Mouse (Mus musculus) lung, embryonic 16.5 days (tissue): Measurements from ENCODE around the gene Gpkow. TPM values are rescaled to one million over a fixed set of nuclear protein-coding genes. Genes with fewer than 3 reads are reported as not detected.
A peak's percentile ranks its signal among the peaks of the same experiment; 100 is the strongest.
"Not testable (repeated sequence)": the region's sequence is repeated elsewhere in the genome, so short reads cannot be mapped to it uniquely, and the experiment has no call there.

Source experiments
- ATAC-seq: fragments of 200-750 bp; cut with Nextera tagmentation; 2 replicates; pipeline ENCODE4 v1.8.0; 2017; ENCODE audit warnings: low read depth, mild to moderate bottlenecking, moderate library complexity
- H3K27ac ChIP-seq: fragments of 300-500 bp; sonication (generic); 2 replicates; pipeline ENCODE4 v1.5.1; 2014; ENCODE audit warnings: mild to moderate bottlenecking, control low read depth, low read length
- H3K27me3 ChIP-seq: fragments of 300-500 bp; sonication (generic); 2 replicates; pipeline ENCODE4 v1.6.1; 2014; ENCODE audit warnings: low read depth, low read length, mixed read lengths; ENCODE audit not compliant: control insufficient read depth, insufficient read depth
- H3K36me3 ChIP-seq: fragments of 300-500 bp; sonication (generic); 2 replicates; pipeline ENCODE4 v1.6.1; 2014; ENCODE audit warnings: low read length; ENCODE audit not compliant: control insufficient read depth, insufficient read depth
- H3K4me1 ChIP-seq: fragments of 300-500 bp; sonication (generic); replicated peaks from 2 replicates; pipeline ENCODE4 v1.6.1; 2014; ENCODE audit warnings: low read length, mixed read lengths; ENCODE audit not compliant: control insufficient read depth, insufficient read depth
- H3K4me2 ChIP-seq: fragments of 300-500 bp; sonication (generic); 2 replicates; pipeline ENCODE4 v1.6.1; 2014; ENCODE audit warnings: low read depth, low read length, control low read depth
- H3K4me3 ChIP-seq: fragments of 300-500 bp; sonication (generic); 2 replicates; pipeline ENCODE4 v1.5.1; 2014; ENCODE audit warnings: mild to moderate bottlenecking, low read length, control low read depth
- H3K9ac ChIP-seq: fragments of 300-500 bp; sonication (generic); 2 replicates; pipeline ENCODE4 v1.6.1; 2014; ENCODE audit warnings: low read length, control low read depth
- H3K9me3 ChIP-seq: fragments of 300-500 bp; sonication (generic); 2 replicates; pipeline ENCODE4 v1.6.1; 2016; ENCODE audit warnings: low read length; ENCODE audit not compliant: control insufficient read depth
- WGBS: fragments of 180-500 bp; shearing (Covaris S2); extraction: QIAGEN DNeasy Blood & Tissue Kit; methylation state at CpG from one replicate; pipeline ENCODE4 v1.1.7; 2014; 5-methylcytosine and 5-hydroxymethylcytosine counted together
- polyA plus RNA-seq: library from polyadenylated mRNA; unstranded; fragments of >200 nt; fragmentation: Nextera tagmentation; extraction: Ambion mirVana; gene quantifications from 2 replicates; pipeline ENCODE4 v1.2.1, GENCODE M21; 2015

Gene Gpkow
- polyA plus RNA-seq, 1 experiment from 2014 or later, result 51.8 TPM

DNA sequence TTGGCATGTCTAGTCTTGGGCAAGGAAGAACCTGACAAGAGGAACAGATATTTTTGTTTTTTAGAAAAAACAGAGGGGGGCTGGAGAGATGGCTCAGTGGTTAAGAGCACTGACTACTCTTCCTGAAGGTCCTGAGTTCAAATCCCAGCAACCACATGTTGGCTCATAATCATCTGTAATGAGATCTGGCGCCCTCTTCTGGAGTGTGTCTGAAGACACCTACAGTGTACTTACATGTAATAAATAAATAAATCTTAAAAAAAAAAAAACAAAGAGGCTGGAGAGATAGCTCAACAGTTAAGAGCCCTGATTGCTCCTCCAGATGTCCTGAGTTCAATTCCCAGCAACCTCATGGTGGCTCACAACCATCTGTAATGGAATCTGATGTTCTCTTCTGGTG is 19.1 kb downstream of the Gpkow start:
- not testable (repeated sequence) for H3K4me1 ChIP-seq, H3K9ac ChIP-seq, H3K27ac ChIP-seq, H3K4me3 ChIP-seq, H3K36me3 ChIP-seq, H3K27me3 ChIP-seq, H3K9me3 ChIP-seq, H3K4me2 ChIP-seq, ATAC-seq
- WGBS, result 41% methylated on average over 1 of the region's 1 CpGs

DNA sequence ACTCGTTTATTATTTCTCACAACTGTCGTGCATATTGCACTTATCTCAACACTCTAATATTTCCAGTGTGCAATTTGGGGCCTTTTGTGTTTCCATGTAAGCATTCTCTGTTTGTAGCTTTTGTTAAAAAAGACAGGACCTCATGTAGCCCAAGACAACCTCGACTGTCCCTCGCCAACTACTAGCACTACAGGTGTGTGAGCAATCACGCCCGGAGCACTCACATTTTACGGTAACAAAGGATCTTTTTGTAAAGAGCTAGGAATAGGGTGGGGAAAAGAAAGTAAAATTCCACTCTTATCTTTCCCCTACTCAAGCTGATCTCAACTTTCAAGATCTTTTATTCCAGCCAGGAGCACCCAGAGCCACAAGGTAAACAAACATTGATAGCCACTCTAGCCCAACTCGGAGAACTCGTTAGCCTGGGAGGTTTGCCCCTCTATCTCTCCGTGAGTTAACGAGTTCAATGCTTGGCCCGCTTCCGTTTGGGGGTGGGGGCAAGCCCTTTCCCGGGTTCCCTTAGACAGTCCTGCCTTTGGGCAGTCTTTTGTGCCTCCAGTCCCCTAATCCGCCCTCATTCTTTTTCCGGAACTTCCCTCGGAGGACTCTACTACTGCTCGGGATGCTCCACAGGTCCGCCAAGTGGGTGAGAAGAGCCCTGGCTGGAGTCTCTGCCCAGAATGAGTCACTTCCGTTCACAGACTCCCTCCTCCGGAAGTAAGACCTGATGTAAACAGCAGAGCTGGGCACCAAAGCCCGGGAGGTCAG is 24.8 kb downstream of the Gpkow start, which contains the start of gene Gm45208:
Gene Gm45208, plus strand, starts transcription at position 732 of the 768 bp plus-strand sequence.
- Histone ChIP-seq H3K27ac (peak within 1 kb of the TSS; percentile 98), H3K4me3 (peak within 1 kb of the TSS; percentile 66), H3K27me3 (no peaks in the 10 kb centered on the region), H3K4me2 (peak within 1 kb of the TSS; percentile 47), H3K4me1 (0 out of 2 replicates have a peak, but pooled peaks cover 3% of the 10 kb centered on the region), H3K36me3 (peaks cover 5% of the 10 kb centered on the region), H3K9ac (peak within 1 kb of the TSS; percentile 76), H3K9me3 (no peaks in the 10 kb centered on the region)
- peak; percentile 91 for ATAC-seq
- WGBS, result 13% methylated on average over 22 of the region's 22 CpGs

DNA sequence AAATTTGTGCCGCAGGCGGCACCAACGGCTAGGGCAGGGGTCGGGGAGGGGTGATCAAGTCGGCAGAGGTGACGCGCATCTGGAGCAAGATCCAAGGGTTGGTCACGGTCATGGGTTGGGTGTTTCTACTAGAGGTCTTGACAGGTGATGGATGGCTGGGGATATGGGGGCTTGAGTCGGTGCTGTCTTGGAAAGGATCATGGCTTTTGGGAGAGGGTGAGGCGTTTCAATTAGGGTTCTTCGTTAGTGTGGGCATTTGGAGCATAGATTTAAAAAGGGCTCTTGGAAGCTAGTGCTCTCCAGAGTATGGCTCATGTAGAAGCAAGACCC is 25.3 kb downstream of the Gpkow start:
- peaks cover 5% of the 10 kb centered on the region for H3K36me3 ChIP-seq
- H3K4me3 ChIP-seq, result peak overlapping the region; percentile 66
- WGBS, result 12% methylated on average over 11 of the region's 11 CpGs
- H3K27me3 ChIP-seq, result no peaks in the 10 kb centered on the region
- H3K27ac ChIP-seq, result peak overlapping the region; percentile 98
- H3K9me3 ChIP-seq, result no peaks in the 10 kb centered on the region
- no peak for ATAC-seq
- H3K4me1 ChIP-seq, result 0 out of 2 replicates have a peak, but pooled peaks cover 3% of the 10 kb centered on the region
- H3K4me2 ChIP-seq, result peak overlapping the region; percentile 47
- H3K9ac ChIP-seq, result peak overlapping the region; percentile 76

GRCm38 (mm10) chrX:7722691-7723090 is 25.8 kb downstream of the Gpkow start:
- H3K9ac ChIP-seq, result peak overlapping the region; percentile 76
- WGBS, result 12% methylated on average over 4 of the region's 4 CpGs
- 0 out of 2 replicates have a peak, but pooled peaks cover 3% of the 10 kb centered on the region for H3K4me1 ChIP-seq
- peak; percentile 20; the same call in 1 of the 2 replicates for ATAC-seq
- no peaks in the 10 kb centered on the region for H3K27me3 ChIP-seq
- H3K4me2 ChIP-seq, result peak overlapping the region; percentile 47
- peaks cover 5% of the 10 kb centered on the region for H3K36me3 ChIP-seq
- H3K4me3 ChIP-seq, result peak overlapping the region; percentile 66
- peak overlapping the region; percentile 98 for H3K27ac ChIP-seq
- no peaks in the 10 kb centered on the region for H3K9me3 ChIP-seq

DNA sequence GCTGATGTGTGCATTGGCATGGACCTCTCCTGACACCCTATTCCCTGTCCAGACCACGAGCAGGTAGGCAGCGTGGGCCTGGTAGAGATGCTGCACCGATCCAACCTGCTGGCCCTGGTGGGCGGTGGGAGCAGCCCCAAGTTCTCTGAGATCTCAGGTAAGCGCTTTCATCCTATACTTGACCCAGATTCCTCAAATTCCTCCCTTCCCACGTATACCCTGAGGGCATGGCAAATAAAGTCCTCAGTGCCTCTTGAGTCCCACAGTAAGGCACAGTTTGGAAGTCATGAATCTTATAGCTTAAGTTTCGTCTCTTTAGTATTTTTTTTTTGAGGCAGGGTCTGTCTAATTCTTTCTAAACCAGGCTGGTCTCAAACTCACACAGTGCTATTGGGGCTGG is 27.2 kb downstream of the Gpkow start:
- Histone ChIP-seq H3K36me3 (peaks cover 5% of the 10 kb centered on the region), H3K4me3 (peak overlapping the region; percentile 66; the same call in 1 of the 2 replicates), H3K27me3 (no peaks in the 10 kb centered on the region), H3K9me3 (no peaks in the 10 kb centered on the region), H3K4me1 (0 out of 2 replicates have a peak, but pooled peaks cover 3% of the 10 kb centered on the region), H3K4me2 (peak overlapping the region; percentile 47; the same call in 1 of the 2 replicates), H3K27ac (peak overlapping the region; percentile 75), H3K9ac (no peak overlapping the region)
- no peak for ATAC-seq
- 59% methylated on average over 7 of the region's 7 CpGs for WGBS

GRCm38 (mm10) chrX:7725841-7726240 is 28.9 kb downstream of the Gpkow start:
- no peak overlapping the region for H3K9ac ChIP-seq
- 87% methylated on average over 12 of the region's 12 CpGs for WGBS
- H3K36me3 ChIP-seq, result peaks cover 5% of the 10 kb centered on the region
- ATAC-seq, result no peak
- no peak overlapping the region for H3K4me3 ChIP-seq
- no peaks in the 10 kb centered on the region for H3K27me3 ChIP-seq
- H3K27ac ChIP-seq, result no peak overlapping the region
- no peaks in the 10 kb centered on the region for H3K9me3 ChIP-seq
- no peak overlapping the region for H3K4me2 ChIP-seq
- H3K4me1 ChIP-seq, result 0 out of 2 replicates have a peak, but pooled peaks cover 3% of the 10 kb centered on the region

DNA sequence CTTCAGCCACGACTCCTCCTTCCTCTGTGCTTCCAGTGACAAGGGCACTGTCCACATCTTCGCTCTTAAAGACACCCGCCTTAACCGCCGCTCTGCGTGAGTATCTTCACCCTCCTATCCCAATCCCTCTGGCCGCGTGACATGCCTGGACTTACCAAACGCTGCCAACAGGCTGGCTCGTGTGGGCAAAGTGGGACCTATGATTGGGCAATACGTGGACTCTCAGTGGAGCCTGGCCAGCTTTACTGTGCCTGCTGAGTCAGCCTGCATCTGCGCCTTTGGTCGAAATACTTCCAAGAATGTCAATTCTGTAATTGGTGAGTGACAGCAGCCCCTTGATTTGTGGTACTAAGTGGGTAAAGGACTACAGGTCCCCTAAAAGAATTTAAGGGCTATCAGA is 30.2 kb downstream of the Gpkow start:
- H3K4me3 ChIP-seq, result no peak overlapping the region
- H3K4me2 ChIP-seq, result no peak overlapping the region
- ATAC-seq, result no peak
- 0 out of 2 replicates have a peak, but pooled peaks cover 3% of the 10 kb centered on the region for H3K4me1 ChIP-seq
- H3K27ac ChIP-seq, result no peak overlapping the region
- H3K27me3 ChIP-seq, result no peaks in the 10 kb centered on the region
- 83% methylated on average over 13 of the region's 13 CpGs for WGBS
- no peak overlapping the region for H3K9ac ChIP-seq
- H3K9me3 ChIP-seq, result no peaks in the 10 kb centered on the region
- peaks cover 5% of the 10 kb centered on the region for H3K36me3 ChIP-seq

- no peaks in the 10 kb centered on the region for H3K27me3 ChIP-seq
- no peaks in the 10 kb centered on the region for H3K9me3 ChIP-seq
- H3K4me3 ChIP-seq, result peak within 1 kb of the TSS; percentile 53
- peak; percentile 91 for ATAC-seq
- peak within 1 kb of the TSS; percentile 64 for H3K9ac ChIP-seq
- peaks cover 5% of the 10 kb centered on the region for H3K36me3 ChIP-seq
- no peaks in the 10 kb centered on the region for H3K4me1 ChIP-seq
- 15% methylated on average over 41 of the region's 42 CpGs for whole genome bisulfite sequencing
- peak within 1 kb of the TSS; percentile 57 for H3K4me2 ChIP-seq
- peak within 1 kb of the TSS; percentile 67 for H3K27ac ChIP-seq
These were observed 31.4 kb downstream of the Gpkow start, which contains the start of gene Praf2 for GRCm38 (mm10) chrX:7728215-7728921. Gene Praf2 (plus strand): TSS chrX:7728439.

DNA sequence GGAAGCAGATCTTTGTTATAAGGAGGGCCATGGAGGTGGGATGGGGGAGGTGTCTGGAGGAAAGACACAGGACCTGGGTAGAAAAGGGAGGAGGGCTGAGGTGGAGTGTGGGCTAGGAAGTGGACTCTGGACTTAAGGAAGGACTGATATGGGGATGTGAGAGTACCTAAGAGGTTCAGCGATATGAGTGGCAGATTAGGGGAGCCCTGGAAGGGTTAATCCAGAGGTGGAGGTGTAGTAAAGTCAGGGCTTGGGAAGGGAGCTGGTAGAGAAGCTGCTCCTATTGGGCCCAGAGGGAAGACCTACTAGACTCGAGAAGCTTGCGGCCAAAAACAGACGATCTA is 32.0 kb downstream of the Gpkow start:
- Histone ChIP-seq H3K4me1 (no peaks in the 10 kb centered on the region), H3K4me3 (peak overlapping the region; percentile 53), H3K36me3 (peaks cover 5% of the 10 kb centered on the region), H3K27ac (no peak overlapping the region), H3K9ac (peak overlapping the region; percentile 64), H3K9me3 (no peaks in the 10 kb centered on the region), H3K4me2 (peak overlapping the region; percentile 57), H3K27me3 (no peaks in the 10 kb centered on the region)
- no peak for ATAC-seq
- WGBS, result 30% methylated on average over 4 of the region's 4 CpGs
